Mouse (Mus musculus): ENCODE measurements around the gene Birc5. TPM values are rescaled to one million over a fixed set of nuclear protein-coding genes. Genes with fewer than 3 reads are reported as not detected.
A peak's percentile ranks its signal among the peaks of the same experiment; 100 is the strongest.

Gene Birc5
- total and polyA plus RNA-seq, 3 experiments: 131 to 241 (median 184) TPM

GRCm38 (mm10) chr11:117847593-117848215 is 1.3 kb upstream of the Birc5 start:
- no peak for DNase-seq (ENCODE audit: low spot score)
- ATAC-seq (ENCODE audit: extremely low read depth, insufficient number of reproducible peaks, low FRiP score, poor library complexity, severe bottlenecking): no peak
- peak overlapping the region; percentile 96; the same call in 1 of the 2 replicates for H3K4me3 ChIP-seq (ENCODE audit: low read depth, low read length)
- H3K9me3 ChIP-seq (replicated peaks): no peaks in the 10 kb centered on the region
- H3K4me1 ChIP-seq (ENCODE audit: insufficient read depth, low read depth, low read length): peaks cover 33% of the 10 kb centered on the region
- H3K27me3 ChIP-seq (ENCODE audit: insufficient read depth, low read length): peaks cover 4% of the 10 kb centered on the region; the same call in 1 of the 2 replicates
- H3K36me3 ChIP-seq (replicated peaks): peaks cover 22% of the 10 kb centered on the region
- TF ChIP-seq TAL1 (conservative IDR thresholded peaks at IDR 0.05; ENCODE audit: low read depth, low read length): no peak
- no peak for TF ChIP-seq GATA1 (IDR thresholded peaks at IDR 0.05; ENCODE audit: borderline replicate concordance, low read length)
- TF ChIP-seq POLR2AphosphoS5 (IDR thresholded peaks at IDR 0.05; ENCODE audit: insufficient replicate concordance, low read depth, low read length): no peak
- TF ChIP-seq GATA2 (IDR thresholded peaks at IDR 0.05; ENCODE audit: borderline replicate concordance, low read depth, low read length): no peak
- TF ChIP-seq CTCF (IDR thresholded peaks at IDR 0.05; ENCODE audit: low read depth, low read length): no peak

- peaks cover 29% of the 10 kb centered on the region for H3K36me3 ChIP-seq (replicated peaks)
- ATAC-seq (ENCODE audit: extremely low read depth, insufficient number of reproducible peaks, low FRiP score, poor library complexity, severe bottlenecking) (peak; percentile 4; the same call in 1 of the 2 replicates), DNase-seq (ENCODE audit: low spot score) (peak; percentile 35)
- peaks cover 40% of the 10 kb centered on the region for H3K4me1 ChIP-seq (ENCODE audit: insufficient read depth, low read depth, low read length)
- H3K27me3 ChIP-seq (ENCODE audit: insufficient read depth, low read length): no peaks in the 10 kb centered on the region
- no peaks in the 10 kb centered on the region for H3K9me3 ChIP-seq (replicated peaks)
- TF ChIP-seq POLR2AphosphoS5 (IDR thresholded peaks at IDR 0.05; ENCODE audit: insufficient replicate concordance, low read depth, low read length): no peak
- TF ChIP-seq GATA2 (IDR thresholded peaks at IDR 0.05; ENCODE audit: borderline replicate concordance, low read depth, low read length): no peak
- no peak for TF ChIP-seq TAL1 (conservative IDR thresholded peaks at IDR 0.05; ENCODE audit: low read depth, low read length)
- no peak for TF ChIP-seq CTCF (IDR thresholded peaks at IDR 0.05; ENCODE audit: low read depth, low read length)
- no peak for TF ChIP-seq GATA1 (IDR thresholded peaks at IDR 0.05; ENCODE audit: borderline replicate concordance, low read length)
- H3K4me3 ChIP-seq (ENCODE audit: low read depth, low read length): peak overlapping the region; percentile 96
Measured at GRCm38 (mm10) chr11:117848271-117848984, 623 bp upstream of the Birc5 start.

- H3K4me3 ChIP-seq (ENCODE audit: low read depth, low read length): no peak overlapping the region
- H3K36me3 ChIP-seq (replicated peaks): peaks cover 70% of the 10 kb centered on the region
- H3K4me1 ChIP-seq (ENCODE audit: insufficient read depth, low read depth, low read length): peaks cover 43% of the 10 kb centered on the region
- TF ChIP-seq POLR2AphosphoS5 (IDR thresholded peaks at IDR 0.05; ENCODE audit: insufficient replicate concordance, low read depth, low read length) (no peak), CTCF (IDR thresholded peaks at IDR 0.05; ENCODE audit: low read depth, low read length) (no peak), GATA2 (IDR thresholded peaks at IDR 0.05; ENCODE audit: borderline replicate concordance, low read depth, low read length) (no peak), TAL1 (conservative IDR thresholded peaks at IDR 0.05; ENCODE audit: low read depth, low read length) (no peak), GATA1 (IDR thresholded peaks at IDR 0.05; ENCODE audit: borderline replicate concordance, low read length) (no peak)
- DNase-seq (ENCODE audit: low spot score) (no peak), ATAC-seq (ENCODE audit: extremely low read depth, insufficient number of reproducible peaks, low FRiP score, poor library complexity, severe bottlenecking) (no peak)
- peaks cover 7% of the 10 kb centered on the region for H3K9me3 ChIP-seq (replicated peaks)
- H3K27me3 ChIP-seq (ENCODE audit: insufficient read depth, low read length): no peaks in the 10 kb centered on the region
Measured at GRCm38 (mm10) chr11:117852875-117853274, 3.8 kb downstream of the Birc5 start.

GRCm38 (mm10) chr11:117854241-117854640 is 5.2 kb downstream of the Birc5 start:
- H3K36me3 ChIP-seq (replicated peaks): peaks cover 81% of the 10 kb centered on the region
- DNase-seq (ENCODE audit: low spot score) (no peak), ATAC-seq (ENCODE audit: extremely low read depth, insufficient number of reproducible peaks, low FRiP score, poor library complexity, severe bottlenecking) (no peak)

GRCm38 (mm10) chr11:117855360-117855759 is 6.3 kb downstream of the Birc5 start:
- ATAC-seq (ENCODE audit: extremely low read depth, insufficient number of reproducible peaks, low FRiP score, poor library complexity, severe bottlenecking): no peak
- Histone ChIP-seq H3K9me3 (replicated peaks) (peaks cover 7% of the 10 kb centered on the region), H3K36me3 (replicated peaks) (peaks cover 79% of the 10 kb centered on the region), H3K4me3 (ENCODE audit: low read depth, low read length) (no peak overlapping the region), H3K27me3 (ENCODE audit: insufficient read depth, low read length) (peaks cover 4% of the 10 kb centered on the region; the same call in 1 of the 2 replicates), H3K4me1 (ENCODE audit: insufficient read depth, low read depth, low read length) (peaks cover 31% of the 10 kb centered on the region)
- TF ChIP-seq CTCF (IDR thresholded peaks at IDR 0.05; ENCODE audit: low read depth, low read length) (no peak), POLR2AphosphoS5 (IDR thresholded peaks at IDR 0.05; ENCODE audit: insufficient replicate concordance, low read depth, low read length) (no peak), TAL1 (conservative IDR thresholded peaks at IDR 0.05; ENCODE audit: low read depth, low read length) (no peak), GATA2 (IDR thresholded peaks at IDR 0.05; ENCODE audit: borderline replicate concordance, low read depth, low read length) (no peak), GATA1 (IDR thresholded peaks at IDR 0.05; ENCODE audit: borderline replicate concordance, low read length) (no peak)
- no peak for DNase-seq (ENCODE audit: low spot score)

More at GRCm38 (mm10) chr11:117854241-117854640, 5.2 kb downstream of the Birc5 start:
- Histone ChIP-seq H3K9me3 (replicated peaks) (peaks cover 7% of the 10 kb centered on the region), H3K4me1 (ENCODE audit: insufficient read depth, low read depth, low read length) (peaks cover 34% of the 10 kb centered on the region), H3K4me3 (ENCODE audit: low read depth, low read length) (no peak overlapping the region), H3K27me3 (ENCODE audit: insufficient read depth, low read length) (no peaks in the 10 kb centered on the region)
- TF ChIP-seq GATA1 (IDR thresholded peaks at IDR 0.05; ENCODE audit: borderline replicate concordance, low read length) (no peak), CTCF (IDR thresholded peaks at IDR 0.05; ENCODE audit: low read depth, low read length) (no peak), TAL1 (conservative IDR thresholded peaks at IDR 0.05; ENCODE audit: low read depth, low read length) (no peak), POLR2AphosphoS5 (IDR thresholded peaks at IDR 0.05; ENCODE audit: insufficient replicate concordance, low read depth, low read length) (no peak), GATA2 (IDR thresholded peaks at IDR 0.05; ENCODE audit: borderline replicate concordance, low read depth, low read length) (no peak)

- H3K27me3 ChIP-seq (ENCODE audit: insufficient read depth, low read length): peaks cover 10% of the 10 kb centered on the region
- no peak overlapping the region for H3K4me3 ChIP-seq (ENCODE audit: low read depth, low read length)
- ATAC-seq (ENCODE audit: extremely low read depth, insufficient number of reproducible peaks, low FRiP score, poor library complexity, severe bottlenecking): no peak
- H3K9me3 ChIP-seq (replicated peaks): peaks cover 7% of the 10 kb centered on the region
- DNase-seq (ENCODE audit: low spot score): no peak
- no peak for TF ChIP-seq POLR2AphosphoS5 (IDR thresholded peaks at IDR 0.05; ENCODE audit: insufficient replicate concordance, low read depth, low read length)
- no peak for TF ChIP-seq CTCF (IDR thresholded peaks at IDR 0.05; ENCODE audit: low read depth, low read length)
- TF ChIP-seq GATA1 (IDR thresholded peaks at IDR 0.05; ENCODE audit: borderline replicate concordance, low read length): no peak
- TF ChIP-seq GATA2 (IDR thresholded peaks at IDR 0.05; ENCODE audit: borderline replicate concordance, low read depth, low read length): no peak
- TF ChIP-seq TAL1 (conservative IDR thresholded peaks at IDR 0.05; ENCODE audit: low read depth, low read length): no peak
- H3K36me3 ChIP-seq (replicated peaks): peaks cover 75% of the 10 kb centered on the region
- peaks cover 26% of the 10 kb centered on the region for H3K4me1 ChIP-seq (ENCODE audit: insufficient read depth, low read depth, low read length)
Measured at GRCm38 (mm10) chr11:117855975-117856374, 6.9 kb downstream of the Birc5 start.
